Mouse (Mus musculus): ENCODE results near the gene Fgd5. TPM values are rescaled to one million over a fixed set of nuclear protein-coding genes. Genes with fewer than 3 reads are reported as not detected.

The Fgd5 gene
- total and polyA plus RNA-seq, 3 experiments, result not detected

DNA sequence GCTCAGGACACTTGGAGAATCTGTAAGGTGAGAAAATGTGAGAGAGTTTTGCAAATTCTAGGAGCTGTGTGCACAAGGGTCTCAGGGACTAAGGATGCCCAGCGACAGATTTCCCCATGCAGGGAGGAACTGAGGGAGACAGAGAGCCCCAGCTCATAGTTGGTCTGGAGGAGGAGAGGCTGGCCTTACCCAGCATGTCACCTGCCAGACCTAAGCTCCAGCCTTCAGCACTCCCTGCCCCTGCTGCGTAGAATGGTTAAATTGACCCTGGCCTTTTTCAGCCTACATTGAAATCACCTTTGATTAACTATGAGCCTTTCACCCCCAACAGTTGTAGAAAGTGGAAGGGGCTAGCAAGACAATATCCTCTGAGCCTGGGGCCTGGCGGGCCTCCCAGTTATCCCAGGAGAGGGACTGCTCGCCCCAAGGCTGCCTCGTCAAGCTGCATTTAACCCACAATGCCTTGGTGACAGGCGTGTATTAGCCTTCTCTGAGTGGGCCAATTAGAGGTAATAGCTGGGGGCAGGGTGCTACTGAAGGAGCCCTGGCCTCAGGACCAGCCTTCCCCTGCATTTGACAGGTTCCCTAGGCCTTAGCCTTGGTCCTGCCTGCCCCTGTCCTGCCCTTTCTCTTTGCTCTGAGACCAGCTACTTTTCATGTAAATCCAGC lies 25.6 kb downstream of the Fgd5 start:
- H3K4me1 ChIP-seq (ENCODE audit: control insufficient read depth in 1 of 2, insufficient read depth in 2 of 2), result 0 out of 4 replicates have a peak, but pooled peaks cover 0 to 2% of the 10 kb centered on the region in 2 experiments
- TF ChIP-seq SMC3 (IDR thresholded peaks at IDR 0.05; ENCODE audit: low read depth, low read length), result no peak
- no peak for TF ChIP-seq BHLHE40 (IDR thresholded peaks at IDR 0.05; ENCODE audit: low read depth, low read length)
- TF ChIP-seq RAD21 (IDR thresholded peaks at IDR 0.05; ENCODE audit: low read depth, low read length), result no peak
- TF ChIP-seq USF2 (conservative IDR thresholded peaks at IDR 0.05; ENCODE audit: low read depth, low read length), result no peak
- no peak for TF ChIP-seq ZC3H11A (IDR thresholded peaks at IDR 0.05; ENCODE audit: low read depth, low read length)
- TF ChIP-seq KAT2A (IDR thresholded peaks at IDR 0.05; ENCODE audit: insufficient replicate concordance, low read length), result no peak
- TF ChIP-seq CTCF (conservative IDR thresholded peaks at IDR 0.05 in 1 of 2, IDR thresholded peaks at IDR 0.05 in 1 of 2; ENCODE audit: low read depth in 2 of 2, low read length in 2 of 2), result no peak
- no peak for TF ChIP-seq E2F4 (IDR thresholded peaks at IDR 0.05; ENCODE audit: insufficient replicate concordance, low read depth, low read length)
- TF ChIP-seq ETS1 (conservative IDR thresholded peaks at IDR 0.05; ENCODE audit: low read depth, low read length), result no peak
- TF ChIP-seq POLR2AphosphoS2 (IDR thresholded peaks at IDR 0.05; ENCODE audit: low read depth, low read length), result no peak
- TF ChIP-seq HCFC1 (IDR thresholded peaks at IDR 0.05; ENCODE audit: low read depth, low read length), result no peak
- no peak for TF ChIP-seq CHD2 (IDR thresholded peaks at IDR 0.05; ENCODE audit: low read length)
- H3K27ac ChIP-seq (ENCODE audit: insufficient read depth, low read depth), result no peak overlapping the region
- peaks cover 26% of the 10 kb centered on the region for H3K27me3 ChIP-seq (replicated peaks)
- H3K4me2 ChIP-seq (ENCODE audit: insufficient read depth, low read depth, poor library complexity, severe bottlenecking), result no peak overlapping the region
- no peak for DNase-seq (ENCODE audit: extremely low read depth)
- no peaks in the 10 kb centered on the region for H3K36me3 ChIP-seq (replicated peaks in 1 of 2; ENCODE audit: control insufficient read depth in 1 of 2, insufficient read depth in 1 of 2, low read length in 1 of 2)
- no peaks in the 10 kb centered on the region for H3K9me3 ChIP-seq (replicated peaks; ENCODE audit: low read length)
- dilution Hi-C loops (cut with MboI; ENCODE audit: extremely low pct_ligation_motif_present, extremely low pct_unique_long_range_greater_than_20kb, low sequenced_read_pairs) (no loop called here), in situ Hi-C loops (cut with MboI; ENCODE audit: low pct_ligation_motif_present, low pct_unique_long_range_greater_than_20kb, low sequenced_read_pairs) (no loop called here)
- no peak overlapping the region for H3K4me3 ChIP-seq (replicated peaks in 1 of 3; ENCODE audit: low read depth in 2 of 3, low read length in 2 of 3, poor library complexity in 1 of 3)
- H3K9ac ChIP-seq (ENCODE audit: insufficient read depth, low read depth), result no peak overlapping the region
- no peaks in the 10 kb centered on the region for H3K79me2 ChIP-seq (replicated peaks; ENCODE audit: control insufficient read depth, extremely low read depth, insufficient read depth, poor library complexity, severe bottlenecking)

- dilution Hi-C loops (cut with MboI; ENCODE audit: extremely low pct_ligation_motif_present, extremely low pct_unique_long_range_greater_than_20kb, low sequenced_read_pairs), result no loop called here
- in situ Hi-C loops (cut with MboI; ENCODE audit: low pct_ligation_motif_present, low pct_unique_long_range_greater_than_20kb, low sequenced_read_pairs), result no loop called here
- Histone ChIP-seq H3K4me3 (replicated peaks in 1 of 3; ENCODE audit: low read depth in 2 of 3, low read length in 2 of 3, poor library complexity in 1 of 3) (no peak overlapping the region), H3K9me3 (replicated peaks; ENCODE audit: low read length) (no peaks in the 10 kb centered on the region), H3K4me2 (ENCODE audit: insufficient read depth, low read depth, poor library complexity, severe bottlenecking) (no peak overlapping the region), H3K4me1 (ENCODE audit: control insufficient read depth in 1 of 2, insufficient read depth in 2 of 2) (0 out of 4 replicates have a peak, but pooled peaks cover 0 to 2% of the 10 kb centered on the region in 2 experiments), H3K79me2 (replicated peaks; ENCODE audit: control insufficient read depth, extremely low read depth, insufficient read depth, poor library complexity, severe bottlenecking) (no peaks in the 10 kb centered on the region), H3K9ac (ENCODE audit: insufficient read depth, low read depth) (no peak overlapping the region), H3K36me3 (replicated peaks in 1 of 2; ENCODE audit: control insufficient read depth in 1 of 2, insufficient read depth in 1 of 2, low read length in 1 of 2) (no peaks in the 10 kb centered on the region), H3K27me3 (replicated peaks) (peaks cover 25% of the 10 kb centered on the region), H3K27ac (ENCODE audit: insufficient read depth, low read depth) (no peak overlapping the region)
- DNase-seq (ENCODE audit: extremely low read depth), result no peak
- TF ChIP-seq JUN (IDR thresholded peaks at IDR 0.05; ENCODE audit: insufficient read depth, low read depth, low read length) (no peak), TCF12 (IDR thresholded peaks at IDR 0.05; ENCODE audit: low read depth, low read length) (no peak), SIN3A (IDR thresholded peaks at IDR 0.05; ENCODE audit: low read length) (no peak), CTCF (conservative IDR thresholded peaks at IDR 0.05 in 1 of 2, IDR thresholded peaks at IDR 0.05 in 1 of 2; ENCODE audit: low read depth in 2 of 2, low read length in 2 of 2) (no peak), MAZ (IDR thresholded peaks at IDR 0.05; ENCODE audit: low read depth, low read length) (no peak), POLR2AphosphoS2 (IDR thresholded peaks at IDR 0.05; ENCODE audit: low read depth, low read length) (no peak), ETS1 (conservative IDR thresholded peaks at IDR 0.05; ENCODE audit: low read depth, low read length) (no peak), KAT2A (IDR thresholded peaks at IDR 0.05; ENCODE audit: insufficient replicate concordance, low read length) (no peak), EP300 (IDR thresholded peaks at IDR 0.05; ENCODE audit: low read length) (no peak), UBTF (IDR thresholded peaks at IDR 0.05; ENCODE audit: low read depth, low read length) (no peak), PAX5 (IDR thresholded peaks at IDR 0.05; ENCODE audit: low read length) (no peak), CHD1 (IDR thresholded peaks at IDR 0.05; ENCODE audit: low read depth, low read length) (no peak), MAX (IDR thresholded peaks at IDR 0.05; ENCODE audit: low read length) (no peak)
These were observed 26.1 kb downstream of the Fgd5 start for GRCm38 (mm10) chr6:92004806-92005205.

Measured in CH12.LX (cell line).